Mouse (Mus musculus) ES-E14 (cell line): ENCODE data around the gene Adamtsl4. TPM values are rescaled to one million over a fixed set of nuclear protein-coding genes. Genes with fewer than 3 reads are reported as not detected.

Experiments
- DNase-seq: peaks from one replicate; pipeline ENCODE4 v3.0.0-alpha.2; 2013; ENCODE audit warnings: low read depth, low spot score
- H3K27ac ChIP-seq: 2 replicates; pipeline ENCODE4 v1.5.1; 2012; ENCODE audit warnings: low read depth, mild to moderate bottlenecking, low read length, moderate library complexity, mixed read lengths; ENCODE audit not compliant: poor library complexity, insufficient read depth, severe bottlenecking
- H3K36me3 ChIP-seq: 2 replicates; pipeline ENCODE4 v1.6.1; 2012; ENCODE audit warnings: mild to moderate bottlenecking, low read length, moderate library complexity, mixed read lengths; ENCODE audit not compliant: control insufficient read depth, poor library complexity, insufficient read depth, severe bottlenecking
- H3K4me1 ChIP-seq, 2 experiments: fragments of 150-350 bp in 1 of 2; sonication (generic) in 1 of 2; 2 replicates each; pipeline ENCODE4 v1.6.1; 2012; ENCODE audit warnings: low read length in 2 of 2, mild to moderate bottlenecking in 1 of 2, mixed read lengths in 1 of 2; ENCODE audit not compliant: control insufficient read depth in 2 of 2, insufficient read depth in 2 of 2, poor library complexity in 1 of 2
- H3K4me3 ChIP-seq, 2 experiments: fragments of 150-350 bp in 1 of 2; sonication (generic) in 1 of 2; 2 replicates each; pipeline ENCODE4 v1.5.1; 2012; ENCODE audit warnings: low read length in 2 of 2, low read depth in 1 of 2, mild to moderate bottlenecking in 1 of 2, mixed read lengths in 1 of 2; ENCODE audit not compliant: insufficient read depth in 1 of 2, poor library complexity in 1 of 2, severe bottlenecking in 1 of 2
- H3K9ac ChIP-seq: 2 replicates; pipeline ENCODE4 v1.6.1; 2012; ENCODE audit warnings: low read depth, mild to moderate bottlenecking, low read length, mixed read lengths; ENCODE audit not compliant: poor library complexity, insufficient read depth, severe bottlenecking
- H3K9me3 ChIP-seq: fragments of 150-350 bp; sonication (generic); 2 replicates; pipeline ENCODE4 v1.6.1; 2012; ENCODE audit warnings: low read depth, mild to moderate bottlenecking, low read length; ENCODE audit not compliant: control insufficient read depth, insufficient read depth
- CHD2 ChIP-seq: IDR thresholded peaks from 2 replicates; pipeline ENCODE4 v1.6.1; 2014; ENCODE audit warnings: mild to moderate bottlenecking, low read depth, low read length, inconsistent platforms
- HCFC1 ChIP-seq: IDR thresholded peaks from 2 replicates; pipeline ENCODE4 v1.6.1; 2012; ENCODE audit warnings: low read length, inconsistent platforms, borderline replicate concordance; ENCODE audit not compliant: insufficient read depth
- MAFK ChIP-seq: IDR thresholded peaks from 2 replicates; pipeline ENCODE4 v1.6.1; 2014; ENCODE audit warnings: mild to moderate bottlenecking, low read depth, low read length, inconsistent platforms; ENCODE audit not compliant: insufficient read depth
- ZC3H11A ChIP-seq: IDR thresholded peaks from 2 replicates; pipeline ENCODE4 v1.6.1; 2012; ENCODE audit warnings: low read depth, mild to moderate bottlenecking, inconsistent platforms, low read length, borderline replicate concordance
- ZNF384 ChIP-seq: IDR thresholded peaks from 2 replicates; pipeline ENCODE4 v1.6.1; 2012; ENCODE audit warnings: low read depth, low read length, inconsistent platforms
- in situ Hi-C, 2 experiments: fragments of 600-800 bp; cut with MboI; formaldehyde crosslinking; loops; one replicate each; pipeline ENCODE4 v1.15.1; 2025; ENCODE audit warnings: low sequenced_read_pairs in 2 of 2, inconsistent platforms in 1 of 2; ENCODE audit not compliant: unreplicated experiment in 2 of 2
- total RNA-seq: library from RNA; depleted of rRNA; stranded (reverse); fragments of 300-350 nt; gene quantifications from 2 replicates; pipeline ENCODE4 v1.2.3, GENCODE M21; 2012; rRNA removed

The Adamtsl4 gene
- 1.9 and 5.0 TPM in 2 replicates for total RNA-seq

- H3K9me3 ChIP-seq: no peaks in the 10 kb centered on the region
- DNase-seq: no peak
- TF ChIP-seq CHD2 (no peak), HCFC1 (no peak), MAFK (no peak), ZC3H11A (no peak), ZNF384 (no peak)
- peak within 1 kb of the TSS; percentile 42 to 60 for H3K4me3 ChIP-seq
- in situ Hi-C loops: no loop called here
- 0 out of 2 replicates have a peak within 1 kb of the TSS, but pooled peaks have one; percentile 25 for H3K9ac ChIP-seq
- H3K27ac ChIP-seq: no peak within 1 kb of the TSS
- peaks cover 3 to 14% of the 10 kb centered on the region in 2 experiments; a peak in 1 of 4 replicates for H3K4me1 ChIP-seq
- no peaks in the 10 kb centered on the region for H3K36me3 ChIP-seq
Measured at GRCm38 (mm10) chr3:95687524-95688421, at the start of gene Adamtsl4. Gene Adamtsl4, minus strand, starts transcription at chr3:95687917.

- no peak for DNase-seq
- H3K36me3 ChIP-seq: peaks cover 14% of the 10 kb centered on the region
- in situ Hi-C loops: no loop called here
Measured at GRCm38 (mm10) chr3:95735071-95735670, 47.5 kb upstream of the Adamtsl4 start.

DNA sequence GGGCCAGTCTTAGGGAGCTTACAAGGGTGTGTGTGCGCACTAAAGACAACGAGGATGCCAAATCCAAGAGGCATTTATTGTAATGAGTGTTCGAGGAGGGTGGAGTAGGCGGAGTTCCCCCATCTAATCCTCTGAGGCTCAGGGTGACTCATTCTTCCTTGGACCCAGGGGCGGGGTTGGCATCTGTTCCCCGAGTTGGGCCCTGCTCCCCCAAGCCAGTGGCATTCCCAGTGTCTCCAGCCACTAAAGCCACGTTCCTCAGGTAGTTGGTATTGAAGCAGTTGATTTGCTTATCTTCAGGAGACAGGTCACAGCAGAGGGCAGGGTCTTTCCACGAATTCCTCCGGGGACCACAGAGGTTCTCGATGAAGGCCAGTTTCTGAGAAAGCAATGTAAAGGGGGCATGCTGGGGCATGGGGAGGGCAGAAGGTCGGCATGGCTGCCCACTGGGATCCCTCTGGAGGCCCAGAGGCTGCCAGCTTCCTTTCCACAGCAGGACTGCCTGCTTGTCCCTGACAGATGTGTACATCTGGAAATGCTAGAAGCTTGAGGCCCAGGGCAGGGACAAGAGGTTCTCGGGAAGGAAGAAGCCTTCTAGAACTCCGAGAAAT is 46.5 kb upstream of the Adamtsl4 start:
- peaks cover 7% of the 10 kb centered on the region; the same call in 1 of the 2 replicates for H3K36me3 ChIP-seq
- no peak for DNase-seq
- in situ Hi-C loops: no loop called here

More at GRCm38 (mm10) chr3:95735071-95735670, 47.5 kb upstream of the Adamtsl4 start:
- Histone ChIP-seq H3K9ac (no peak overlapping the region), H3K9me3 (no peaks in the 10 kb centered on the region), H3K4me1 (peaks cover 10 to 40% of the 10 kb centered on the region in 2 experiments; a peak in 3 of 4 replicates), H3K4me3 (0 out of 4 replicates have a peak overlapping the region, but pooled peaks of 1 of the 2 experiments have one; percentile 6), H3K27ac (no peak overlapping the region)
- no peak for TF ChIP-seq CHD2
- TF ChIP-seq ZC3H11A: no peak
- TF ChIP-seq HCFC1: no peak
- TF ChIP-seq ZNF384: no peak
- no peak for TF ChIP-seq MAFK

More for the DNA sequence above, 46.5 kb upstream of the Adamtsl4 start:
- Histone ChIP-seq H3K4me3 (no peak overlapping the region), H3K9ac (no peak overlapping the region), H3K27ac (no peak overlapping the region), H3K4me1 (peaks cover 9 to 33% of the 10 kb centered on the region in 2 experiments; a peak in 3 of 4 replicates), H3K9me3 (no peaks in the 10 kb centered on the region)
- TF ChIP-seq MAFK: no peak
- no peak for TF ChIP-seq ZC3H11A
- TF ChIP-seq CHD2: no peak
- TF ChIP-seq HCFC1: no peak
- TF ChIP-seq ZNF384: no peak
